14 mouse cellular contexts compared by ENCODE assay signal in genomic region chr1:179122476-179123229, GRCm38 (mm10).
A peak's percentile ranks its signal among the peaks of the same experiment; 100 is the strongest.
DNase-seq lines count a peak whose midpoint lies in the region; ATAC-seq and TF ChIP-seq lines count a peak whose summit lies in the region.
"Had no signal": no experiment of that assay in that cellular context is flagged by ENCODE, and none has a peak within 500 bp of the region (broad histone marks: within the 10 kb centered on the region; RNA-seq: fewer than 3 reads in every experiment).

No protein-coding gene starts in this region.

- WGBS in hindbrain, postnatal 0 days = 42% methylated on average over 11 of the region's 11 CpGs
- 54% methylated on average over 11 of the region's 11 CpGs for WGBS in hindbrain, embryonic 13.5 days
- WGBS in neural tube, embryonic 13.5 days = 56% methylated on average over 11 of the region's 11 CpGs
- WGBS in neural tube, embryonic 15.5 days = 52% methylated on average over 11 of the region's 11 CpGs

- H3K9me3 ChIP-seq in hindbrain, postnatal 0 days (ENCODE audit: low read length) = no peaks in the 10 kb centered on the region
- no peaks in the 10 kb centered on the region for H3K9me3 ChIP-seq in hindbrain, embryonic 13.5 days
- no peaks in the 10 kb centered on the region for H3K9me3 ChIP-seq in neural tube, embryonic 13.5 days
- H3K9me3 ChIP-seq in neural tube, embryonic 15.5 days (replicated peaks) = no peaks in the 10 kb centered on the region
- H3K9me3 ChIP-seq: intestine, embryonic 15.5 days had no signal

- TF ChIP-seq CTCF in hindbrain, postnatal 0 days (IDR thresholded peaks at IDR 0.05; ENCODE audit: low read depth) = no peak

- intact Hi-C loops in heart, postnatal 10 days (cut with DNase I) = no loop called here

- no peak overlapping the region for H3K27ac ChIP-seq in hindbrain, postnatal 0 days
- H3K27ac ChIP-seq in hindbrain, embryonic 13.5 days = no peak overlapping the region
- no peak overlapping the region for H3K27ac ChIP-seq in neural tube, embryonic 13.5 days (replicated peaks)
- H3K27ac ChIP-seq in neural tube, embryonic 15.5 days (replicated peaks) = no peak overlapping the region
- H3K27ac ChIP-seq: intestine, embryonic 15.5 days; layer of hippocampus, adult 2 months; liver, embryonic 14.5 days had no signal

- no peak overlapping the region for H3K9ac ChIP-seq in hindbrain, postnatal 0 days (replicated peaks; ENCODE audit: low read length)
- H3K9ac ChIP-seq in hindbrain, embryonic 13.5 days = no peak overlapping the region
- no peak overlapping the region for H3K9ac ChIP-seq in neural tube, embryonic 13.5 days
- H3K9ac ChIP-seq in neural tube, embryonic 15.5 days (replicated peaks) = no peak overlapping the region
- H3K9ac ChIP-seq: intestine, embryonic 15.5 days; liver, embryonic 14.5 days had no signal

- peak; percentile 35 for DNase-seq in hindbrain, postnatal 0 days (ENCODE audit: low spot score)
- DNase-seq in cerebellum, postnatal 36 days = peak; percentile 72 to 76
- DNase-seq in adrenal gland, adult 18-20 months (ENCODE audit: low spot score in 2 of 2) = no peak
- no peak for DNase-seq in heart, postnatal 10 days
- no peak for DNase-seq in testis, postnatal 14 days (ENCODE audit: low spot score)
- DNase-seq: gastrocnemius, postnatal 25 days; retina, postnatal 1 day had no signal

- no peak overlapping the region for H3K4me3 ChIP-seq in hindbrain, postnatal 0 days (ENCODE audit: low read length)
- no peak overlapping the region for H3K4me3 ChIP-seq in hindbrain, embryonic 13.5 days
- H3K4me3 ChIP-seq in neural tube, embryonic 13.5 days = no peak overlapping the region
- H3K4me3 ChIP-seq in neural tube, embryonic 15.5 days (replicated peaks) = no peak overlapping the region
- H3K4me3 ChIP-seq: intestine, embryonic 15.5 days; layer of hippocampus, adult 2 months had no signal

- no peaks in the 10 kb centered on the region for H3K36me3 ChIP-seq in hindbrain, postnatal 0 days (ENCODE audit: insufficient read depth, low read length)
- no peaks in the 10 kb centered on the region for H3K36me3 ChIP-seq in hindbrain, embryonic 13.5 days
- H3K36me3 ChIP-seq in neural tube, embryonic 13.5 days = no peaks in the 10 kb centered on the region
- no peaks in the 10 kb centered on the region for H3K36me3 ChIP-seq in neural tube, embryonic 15.5 days
- H3K36me3 ChIP-seq: intestine, embryonic 15.5 days had no signal

- H3K27me3 ChIP-seq in hindbrain, postnatal 0 days (ENCODE audit: insufficient read depth, low read length) = no peaks in the 10 kb centered on the region
- H3K27me3 ChIP-seq in hindbrain, embryonic 13.5 days = no peaks in the 10 kb centered on the region
- H3K27me3 ChIP-seq in neural tube, embryonic 13.5 days = 0 out of 2 replicates have a peak, but pooled peaks cover 5% of the 10 kb centered on the region
- no peaks in the 10 kb centered on the region for H3K27me3 ChIP-seq in neural tube, embryonic 15.5 days (replicated peaks)
- H3K27me3 ChIP-seq: intestine, embryonic 15.5 days had no signal

- H3K4me2 ChIP-seq in hindbrain, postnatal 0 days (ENCODE audit: low read depth, low read length) = no peak overlapping the region
- H3K4me2 ChIP-seq in hindbrain, embryonic 13.5 days = no peak overlapping the region
- no peak overlapping the region for H3K4me2 ChIP-seq in neural tube, embryonic 13.5 days
- H3K4me2 ChIP-seq in neural tube, embryonic 15.5 days = no peak overlapping the region
- H3K4me2 ChIP-seq: intestine, embryonic 15.5 days had no signal

- no peak for ATAC-seq in hindbrain, postnatal 0 days
- no peak for ATAC-seq in hindbrain, embryonic 13.5 days (ENCODE audit: low FRiP score)
- 0 out of 2 replicates have a peak, but pooled peaks have one; percentile 54 for ATAC-seq in neural tube, embryonic 13.5 days (ENCODE audit: low read depth)
- no peak for ATAC-seq in neural tube, embryonic 15.5 days (ENCODE audit: low FRiP score)
- ATAC-seq: CD4-positive, CD25-positive, alpha-beta regulatory T cell, adult 4 months; intestine, embryonic 15.5 days had no signal

- H3K4me1 ChIP-seq in hindbrain, postnatal 0 days (ENCODE audit: insufficient read depth, low read length) = no peaks in the 10 kb centered on the region
- H3K4me1 ChIP-seq in hindbrain, embryonic 13.5 days (replicated peaks) = peaks cover 12% of the 10 kb centered on the region
- peaks cover 22% of the 10 kb centered on the region for H3K4me1 ChIP-seq in neural tube, embryonic 13.5 days (replicated peaks)
- peaks cover 12% of the 10 kb centered on the region for H3K4me1 ChIP-seq in neural tube, embryonic 15.5 days

Comparison
In these comparisons a context has a peak if more than half of its experiments do, and no peak if none do; other contexts are left out.
1. DNase-seq: peak in hindbrain, postnatal 0 days (single experiment) and cerebellum, postnatal 36 days (2 of 2); none in adrenal gland, adult 18-20 months (0 of 2), heart, postnatal 10 days (0 of 2) and testis, postnatal 14 days (single experiment).